Mouse (Mus musculus) kidney, embryonic 15.5 days (tissue): ENCODE data around the gene Ptprj. TPM values are rescaled to one million over a fixed set of nuclear protein-coding genes. Genes with fewer than 3 reads are reported as not detected.

Source experiments
- ATAC-seq: fragments of 200-750 bp; cut with Nextera tagmentation; replicated peaks from 2 replicates; pipeline ENCODE4 v1.8.0; 2017; ENCODE audit warnings: moderate TSS enrichment; ENCODE audit not compliant: low FRiP score
- H3K27ac ChIP-seq: fragments of 300-500 bp; sonication (generic); 2 replicates; pipeline ENCODE4 v1.5.1; 2015; ENCODE audit warnings: mild to moderate bottlenecking, inconsistent platforms
- H3K27me3 ChIP-seq: fragments of 300-500 bp; sonication (generic); 2 replicates; pipeline ENCODE4 v1.6.1; 2015; ENCODE audit warnings: inconsistent platforms
- H3K36me3 ChIP-seq: fragments of 300-500 bp; sonication (generic); 2 replicates; pipeline ENCODE4 v1.6.1; 2015; ENCODE audit warnings: inconsistent platforms
- H3K4me1 ChIP-seq: fragments of 300-500 bp; sonication (generic); 2 replicates; pipeline ENCODE4 v1.6.1; 2015; ENCODE audit warnings: inconsistent platforms
- H3K4me2 ChIP-seq: fragments of 300-500 bp; sonication (generic); 2 replicates; pipeline ENCODE4 v1.6.1; 2015; ENCODE audit warnings: moderate library complexity, mild to moderate bottlenecking, inconsistent platforms
- H3K4me3 ChIP-seq: fragments of 300-500 bp; sonication (generic); replicated peaks from 2 replicates; pipeline ENCODE4 v1.5.1; 2015; ENCODE audit warnings: mild to moderate bottlenecking, inconsistent platforms
- H3K9ac ChIP-seq: fragments of 300-500 bp; sonication (generic); 2 replicates; pipeline ENCODE4 v1.6.1; 2015; ENCODE audit warnings: mild to moderate bottlenecking, inconsistent platforms
- H3K9me3 ChIP-seq: fragments of 300-500 bp; sonication (generic); replicated peaks from 2 replicates; pipeline ENCODE4 v1.6.1; 2016; ENCODE audit warnings: inconsistent platforms
- WGBS: fragments of 180-500 bp; shearing (Covaris S2); methylation state at CpG from one replicate; pipeline ENCODE4 v1.1.7; 2015; ENCODE audit warnings: mixed read lengths; 5-methylcytosine and 5-hydroxymethylcytosine counted together
- polyA plus RNA-seq: library from polyadenylated mRNA; unstranded; fragments of >200 nt; fragmentation: Nextera tagmentation; extraction: Ambion mirVana; gene quantifications from 2 replicates; pipeline ENCODE4 v1.2.1, GENCODE M21; 2015

Gene Ptprj
- polyA plus RNA-seq, 1 experiment from 2014 or later = 6.5 TPM

DNA sequence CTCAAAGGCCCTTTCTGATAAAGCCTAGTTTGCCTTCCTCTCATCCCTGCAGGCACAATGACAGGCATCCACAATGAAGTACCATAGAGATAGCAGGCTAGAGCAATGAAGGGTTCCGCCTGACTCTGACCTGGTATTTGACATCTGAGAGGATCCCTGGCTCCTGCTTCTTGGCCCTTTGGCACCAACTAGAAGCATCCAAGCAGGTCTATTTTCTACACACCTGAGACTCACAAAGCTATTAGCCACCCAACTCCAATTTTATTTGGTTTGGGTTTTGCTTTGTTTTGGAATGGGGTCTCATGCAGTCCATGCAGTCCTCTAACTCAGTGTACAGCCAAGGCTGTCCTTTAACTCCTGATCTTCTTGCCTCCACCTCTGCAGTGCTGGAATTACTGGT is 7.7 kb upstream of the Ptprj start:
- Histone ChIP-seq H3K36me3 (no peaks in the 10 kb centered on the region), H3K4me3 (no peak overlapping the region), H3K27ac (no peak overlapping the region), H3K9ac (no peak overlapping the region), H3K4me1 (no peaks in the 10 kb centered on the region), H3K27me3 (no peaks in the 10 kb centered on the region), H3K4me2 (no peak overlapping the region), H3K9me3 (no peaks in the 10 kb centered on the region)
- 91% methylated on average over 1 of the region's 1 CpGs for WGBS
- no peak for ATAC-seq

DNA sequence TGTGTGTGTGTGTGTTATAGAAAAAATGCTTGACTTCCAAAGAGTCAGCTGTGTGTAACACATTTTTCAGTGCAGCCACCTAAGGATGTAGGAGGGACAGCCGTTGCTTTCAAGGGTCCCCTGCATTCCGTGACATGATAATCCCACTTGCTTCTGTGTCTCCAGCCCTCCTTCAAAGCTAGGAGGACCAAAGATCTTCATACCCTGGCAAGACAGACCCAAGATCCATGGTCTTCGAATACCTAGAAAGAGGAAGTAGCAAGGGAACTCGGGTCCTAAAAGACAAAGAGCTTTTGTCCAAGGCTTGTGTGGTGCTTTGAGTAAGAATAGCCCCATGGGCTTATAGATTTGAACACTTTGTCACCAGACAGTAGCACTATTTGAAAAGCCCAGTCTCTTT is 4.1 kb upstream of the Ptprj start:
- WGBS = 70% methylated on average over 4 of the region's 4 CpGs
- ATAC-seq = no peak

DNA sequence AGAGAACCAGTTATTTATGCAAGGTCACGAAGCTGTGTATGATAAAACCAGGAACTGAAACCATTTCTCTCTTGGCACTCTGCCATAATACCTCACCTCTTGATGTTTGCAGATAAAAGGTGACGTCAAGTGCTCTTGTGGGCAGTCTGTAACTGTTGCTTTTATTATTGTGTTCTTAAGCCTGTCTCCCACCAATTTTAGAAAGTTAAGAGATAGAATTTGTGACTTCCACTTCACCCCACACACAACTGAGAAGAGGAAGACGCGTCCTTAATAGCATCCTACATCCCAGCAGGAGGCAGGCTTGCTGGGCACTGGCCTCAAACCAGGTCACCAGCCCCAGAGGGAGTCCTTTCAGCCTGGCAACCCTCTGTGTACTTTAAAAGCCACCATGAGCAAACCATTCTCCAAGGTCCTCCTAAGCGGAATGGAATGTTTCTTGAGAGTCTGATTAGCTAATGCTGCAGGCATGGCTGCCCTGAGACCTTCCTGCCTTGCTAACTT is 3.2 kb upstream of the Ptprj start:
- ATAC-seq = no peak

More for the DNA sequence above, 4.1 kb upstream of the Ptprj start:
- Histone ChIP-seq H3K4me2 (no peak overlapping the region), H3K9me3 (no peaks in the 10 kb centered on the region), H3K9ac (no peak overlapping the region), H3K4me1 (peaks cover 17% of the 10 kb centered on the region), H3K36me3 (no peaks in the 10 kb centered on the region), H3K27me3 (no peaks in the 10 kb centered on the region), H3K4me3 (no peak overlapping the region), H3K27ac (peak overlapping the region; percentile 81)

DNA sequence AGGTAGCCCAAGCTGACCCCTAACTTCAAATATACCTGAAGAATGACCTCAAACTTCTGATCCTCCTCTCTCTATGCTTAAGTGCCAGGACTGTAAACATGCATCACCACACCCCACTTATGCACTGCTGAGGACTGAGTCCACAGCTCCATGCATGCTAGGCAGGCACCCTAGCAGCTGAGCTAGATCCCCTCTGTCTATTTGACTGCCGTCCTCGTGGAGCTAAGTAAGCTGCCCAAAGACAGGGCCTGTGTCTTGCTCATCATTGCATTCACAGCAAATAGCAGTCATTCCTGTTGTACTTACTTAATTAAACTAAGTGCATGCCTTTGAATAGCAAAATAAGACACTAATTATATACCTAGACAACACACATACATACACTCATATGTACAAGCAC is 2.4 kb upstream of the Ptprj start:
- no peak overlapping the region for H3K9ac ChIP-seq
- no peak overlapping the region for H3K4me2 ChIP-seq
- no peak overlapping the region for H3K4me3 ChIP-seq
- WGBS = 62% methylated on average over 2 of the region's 2 CpGs
- H3K27me3 ChIP-seq = no peaks in the 10 kb centered on the region
- ATAC-seq = no peak
- no peaks in the 10 kb centered on the region for H3K36me3 ChIP-seq
- peak overlapping the region; percentile 15; the same call in 1 of the 2 replicates for H3K27ac ChIP-seq
- H3K4me1 ChIP-seq = peaks cover 25% of the 10 kb centered on the region
- H3K9me3 ChIP-seq = no peaks in the 10 kb centered on the region

More for the DNA sequence above, 3.2 kb upstream of the Ptprj start:
- H3K27me3 ChIP-seq = no peaks in the 10 kb centered on the region
- H3K27ac ChIP-seq = peak overlapping the region; percentile 81
- H3K4me2 ChIP-seq = 0 out of 2 replicates have a peak overlapping the region, but pooled peaks have one; percentile 15
- H3K4me1 ChIP-seq = peaks cover 23% of the 10 kb centered on the region
- H3K9ac ChIP-seq = no peak overlapping the region
- WGBS = 42% methylated on average over 5 of the region's 5 CpGs
- H3K4me3 ChIP-seq = no peak overlapping the region
- no peaks in the 10 kb centered on the region for H3K9me3 ChIP-seq
- H3K36me3 ChIP-seq = no peaks in the 10 kb centered on the region

DNA sequence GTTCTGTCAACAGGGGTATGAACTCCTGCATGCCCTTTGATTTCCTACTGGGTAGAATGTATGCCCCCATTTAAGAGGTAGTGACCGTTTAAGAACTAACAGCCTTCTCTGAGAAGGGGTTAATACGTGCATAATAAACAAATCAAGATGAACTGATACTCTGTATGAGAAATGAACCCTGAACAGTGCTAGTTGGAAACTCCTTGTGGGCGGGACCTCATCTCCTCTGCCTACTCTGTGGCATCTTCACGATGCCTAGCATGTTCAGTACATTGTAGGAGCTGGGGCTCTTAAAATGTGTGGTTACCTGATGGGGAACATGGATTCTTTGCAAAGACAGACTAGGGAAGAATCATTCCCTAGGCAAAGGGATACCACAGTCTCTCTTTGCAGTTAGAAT is 1.9 kb upstream of the Ptprj start:
- Histone ChIP-seq H3K27me3 (no peaks in the 10 kb centered on the region), H3K36me3 (no peaks in the 10 kb centered on the region), H3K9me3 (no peaks in the 10 kb centered on the region), H3K27ac (0 out of 2 replicates have a peak overlapping the region, but pooled peaks have one; percentile 95), H3K4me1 (peaks cover 29% of the 10 kb centered on the region), H3K4me2 (no peak overlapping the region), H3K9ac (no peak overlapping the region), H3K4me3 (no peak overlapping the region)
- WGBS = 69% methylated on average over 4 of the region's 4 CpGs
- ATAC-seq = no peak

DNA sequence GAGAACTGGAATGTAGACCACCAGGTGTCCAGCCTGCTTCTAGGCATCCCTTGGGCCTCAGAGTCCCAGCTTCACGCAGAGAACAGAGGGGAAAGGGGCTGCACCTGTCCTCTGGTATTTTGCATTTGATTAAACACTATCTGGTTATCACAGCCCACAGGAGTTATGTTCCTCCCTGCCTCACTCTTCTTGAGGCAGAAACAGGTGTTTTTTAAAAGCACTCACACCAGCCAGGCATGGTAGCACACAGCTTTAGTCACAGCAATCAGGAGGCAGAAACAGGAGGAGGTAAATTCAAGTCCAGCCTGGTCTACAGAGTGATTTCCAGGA is 1.3 kb upstream of the Ptprj start:
- no peak overlapping the region for H3K4me2 ChIP-seq
- no peaks in the 10 kb centered on the region for H3K27me3 ChIP-seq
- peak overlapping the region; percentile 95 for H3K27ac ChIP-seq
- ATAC-seq = no peak
- H3K4me3 ChIP-seq = no peak overlapping the region
- 47% methylated on average over 1 of the region's 1 CpGs for WGBS
- H3K9ac ChIP-seq = no peak overlapping the region
- H3K4me1 ChIP-seq = peaks cover 29% of the 10 kb centered on the region
- H3K36me3 ChIP-seq = no peaks in the 10 kb centered on the region
- H3K9me3 ChIP-seq = no peaks in the 10 kb centered on the region

DNA sequence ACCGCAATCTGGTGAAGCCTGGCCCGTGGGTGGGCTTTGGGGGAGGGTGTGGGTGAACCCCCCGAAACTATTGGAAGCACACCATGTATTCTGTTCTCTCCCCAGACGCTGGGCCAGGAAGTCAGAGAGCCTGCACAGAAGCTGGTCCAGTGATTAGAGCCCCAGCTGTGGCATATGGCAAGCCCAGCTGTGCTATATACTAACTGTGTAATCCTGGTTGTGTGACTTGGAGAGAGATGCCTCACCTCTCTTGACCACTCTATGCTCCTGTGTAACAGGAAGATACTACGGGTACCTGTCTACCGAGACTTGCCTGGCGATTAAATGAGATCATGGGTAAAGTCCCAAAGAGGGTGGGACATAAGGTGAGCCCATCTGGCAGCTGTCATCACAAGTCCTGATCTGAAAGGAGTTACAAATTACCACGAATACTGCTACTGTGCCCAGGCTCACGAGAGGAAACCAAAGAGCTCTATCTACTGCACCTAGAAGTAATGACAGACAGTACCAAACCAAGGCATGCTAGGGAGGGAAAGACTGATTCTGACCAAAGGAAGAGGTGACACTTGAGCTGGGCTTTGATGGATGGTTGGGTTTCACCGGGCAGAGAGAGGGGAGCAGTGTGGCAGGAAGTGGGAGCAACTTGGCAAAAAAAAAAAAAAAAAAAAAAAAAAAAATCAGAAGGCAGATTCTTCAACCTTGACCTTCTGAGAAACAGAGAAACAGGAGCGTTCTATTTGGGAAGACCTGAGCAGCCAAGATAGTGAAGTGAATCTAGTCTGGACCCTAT is 754 bp upstream of the Ptprj start:
- Histone ChIP-seq H3K9me3 (no peaks in the 10 kb centered on the region), H3K36me3 (no peaks in the 10 kb centered on the region), H3K4me3 (peak overlapping the region; percentile 86), H3K9ac (peak overlapping the region; percentile 87), H3K27me3 (no peaks in the 10 kb centered on the region), H3K27ac (peak overlapping the region; percentile 95), H3K4me1 (peaks cover 32% of the 10 kb centered on the region), H3K4me2 (peak overlapping the region; percentile 93)
- 10% methylated on average over 11 of the region's 11 CpGs for WGBS
- ATAC-seq = peak; percentile 52

DNA sequence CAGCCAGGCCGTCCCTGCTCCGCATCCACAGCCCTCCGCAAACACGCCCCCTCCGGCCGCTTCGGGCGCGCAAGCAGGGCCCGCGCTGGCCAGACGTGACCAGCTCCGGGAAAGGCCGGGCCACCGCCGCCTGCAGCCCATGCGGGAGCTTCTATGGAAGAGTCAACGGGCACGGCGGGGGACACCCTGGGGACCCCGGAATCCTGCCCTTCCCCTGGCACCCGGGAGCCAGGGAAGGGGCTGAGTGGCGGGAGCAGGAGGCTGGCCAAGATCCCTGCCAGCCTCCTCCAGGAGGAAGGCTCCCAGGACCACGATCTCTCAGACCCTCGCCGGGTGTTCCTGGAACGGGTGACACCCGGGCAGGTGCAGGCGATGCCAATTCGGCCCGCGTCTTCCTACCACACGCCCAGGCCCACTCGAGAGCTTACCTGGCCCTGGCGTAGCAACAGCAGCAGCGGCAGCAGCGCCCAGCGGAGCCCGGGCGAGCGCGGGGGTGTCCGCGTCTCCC is 665 bp downstream of the Ptprj start:
- no peaks in the 10 kb centered on the region for H3K27me3 ChIP-seq
- H3K4me2 ChIP-seq = peak overlapping the region; percentile 93
- H3K9ac ChIP-seq = peak overlapping the region; percentile 87
- peak overlapping the region; percentile 86 for H3K4me3 ChIP-seq
- peaks cover 34% of the 10 kb centered on the region for H3K4me1 ChIP-seq
- peak; percentile 70 for ATAC-seq
- H3K9me3 ChIP-seq = no peaks in the 10 kb centered on the region
- H3K27ac ChIP-seq = peak overlapping the region; percentile 95
- H3K36me3 ChIP-seq = no peaks in the 10 kb centered on the region
- WGBS = under 1% methylated on average over 43 of the region's 44 CpGs

DNA sequence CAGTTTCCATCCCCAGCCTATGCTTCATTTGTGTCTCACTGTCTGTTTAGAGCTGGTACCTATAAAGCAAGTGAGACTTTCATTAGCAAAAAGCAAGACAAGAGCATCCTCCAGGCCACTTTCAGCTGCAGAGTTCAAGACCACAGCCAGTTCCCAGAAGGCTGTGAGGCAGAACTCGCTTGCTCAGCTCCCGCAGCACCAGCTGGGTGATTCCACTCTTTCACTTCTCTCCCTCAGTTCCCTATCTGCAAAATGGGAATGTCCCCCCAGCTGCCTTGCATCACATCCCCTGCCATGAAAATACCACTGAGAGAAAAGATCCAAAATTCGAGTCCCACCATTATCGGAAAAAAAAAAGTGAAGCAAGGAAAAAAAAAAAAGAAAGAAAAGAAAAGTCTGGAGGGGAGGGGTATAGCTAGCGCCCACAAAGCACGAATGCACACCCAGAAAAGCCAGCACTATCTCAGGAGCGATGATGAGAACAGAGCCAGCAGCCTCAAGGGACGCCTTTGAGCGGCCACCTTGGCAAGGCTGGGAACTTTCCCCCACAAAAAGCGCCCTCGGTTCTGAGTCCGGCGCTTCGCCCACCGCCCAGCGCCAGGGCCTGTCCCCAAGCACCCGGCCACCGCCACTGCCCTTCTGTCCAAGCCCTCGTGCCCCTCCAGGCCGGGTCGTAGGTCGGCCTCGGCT is 1.3 kb downstream of the Ptprj start:
- ATAC-seq = no peak

DNA sequence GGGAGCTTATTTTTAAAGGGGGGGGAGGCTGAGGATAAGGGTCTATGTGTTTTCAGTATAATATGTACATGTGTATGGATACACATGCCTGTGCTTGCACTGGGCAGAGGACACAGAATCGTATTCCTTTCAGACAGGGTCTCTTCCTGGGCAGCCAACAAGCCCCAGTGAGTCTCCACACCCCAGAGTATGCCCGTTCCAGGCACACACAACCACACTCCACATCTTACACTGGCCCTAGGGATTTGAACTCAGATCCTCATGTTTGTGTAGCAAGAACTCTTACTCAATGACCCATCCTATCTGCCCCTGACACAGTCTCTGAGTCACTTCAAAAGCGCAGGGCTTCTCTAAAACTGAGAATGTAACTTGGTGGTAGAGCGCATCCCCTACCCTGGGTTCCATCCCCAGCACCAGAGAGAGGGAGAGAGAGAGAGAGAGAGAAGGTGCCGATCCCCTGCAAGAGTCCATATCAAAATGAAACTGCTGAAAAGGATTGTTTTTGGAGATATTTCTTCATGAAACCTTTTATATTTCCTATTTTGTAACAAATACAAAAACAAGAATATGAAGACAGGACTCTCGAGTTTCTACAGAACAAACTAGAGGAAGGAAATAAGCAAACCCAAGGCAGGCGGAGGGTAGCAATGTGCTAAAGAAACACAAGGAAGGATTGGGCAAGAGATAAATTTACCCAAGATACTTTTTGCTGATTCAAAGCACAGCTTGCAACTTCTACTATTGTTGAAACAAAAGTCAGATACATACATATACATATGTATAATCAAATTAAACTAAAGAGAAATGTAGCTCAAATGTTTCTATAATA is 2.8 kb downstream of the Ptprj start:
- ATAC-seq = no peak
- Histone ChIP-seq H3K4me1 (peaks cover 41% of the 10 kb centered on the region), H3K27me3 (no peaks in the 10 kb centered on the region), H3K4me3 (no peak overlapping the region), H3K27ac (no peak overlapping the region), H3K9ac (no peak overlapping the region), H3K36me3 (no peaks in the 10 kb centered on the region), H3K9me3 (no peaks in the 10 kb centered on the region), H3K4me2 (no peak overlapping the region)
- 87% methylated on average over 7 of the region's 7 CpGs for WGBS

More for the DNA sequence above, 1.3 kb downstream of the Ptprj start:
- Histone ChIP-seq H3K4me3 (peak overlapping the region; percentile 86), H3K36me3 (no peaks in the 10 kb centered on the region), H3K27ac (peak overlapping the region; percentile 95), H3K9ac (peak overlapping the region; percentile 87), H3K27me3 (no peaks in the 10 kb centered on the region), H3K4me2 (peak overlapping the region; percentile 93), H3K4me1 (peaks cover 35% of the 10 kb centered on the region), H3K9me3 (no peaks in the 10 kb centered on the region)
- 3% methylated on average over 23 of the region's 23 CpGs for WGBS

DNA sequence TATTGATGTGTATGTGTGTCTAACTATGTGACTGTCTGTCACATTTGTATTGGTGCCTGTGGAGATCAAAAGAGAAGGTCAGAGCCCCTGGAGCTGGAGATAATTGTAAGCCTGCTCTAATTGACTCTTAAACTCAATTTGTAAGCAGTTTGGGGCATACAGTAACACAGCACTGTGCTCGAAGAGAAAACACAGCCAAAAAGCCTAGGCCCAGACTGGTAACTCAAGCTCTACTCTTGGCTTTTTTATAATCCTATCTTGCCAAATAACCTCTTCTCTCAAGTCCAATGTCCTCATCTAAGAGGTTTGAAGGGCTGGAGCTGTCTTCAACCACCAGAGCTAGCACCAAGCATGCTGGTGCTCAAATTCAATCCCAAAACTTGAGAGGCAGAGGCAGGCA is 3.5 kb downstream of the Ptprj start:
- Histone ChIP-seq H3K9me3 (no peaks in the 10 kb centered on the region), H3K4me3 (no peak overlapping the region), H3K36me3 (no peaks in the 10 kb centered on the region), H3K4me1 (peaks cover 46% of the 10 kb centered on the region), H3K4me2 (no peak overlapping the region), H3K27ac (no peak overlapping the region), H3K27me3 (no peaks in the 10 kb centered on the region), H3K9ac (no peak overlapping the region)
- 38% methylated on average over 1 of the region's 1 CpGs for WGBS
- ATAC-seq = no peak
